Mouse (Mus musculus) B cell, adult 62 days (primary cell): ENCODE results near the gene Kazn. TPM values are rescaled to one million over a fixed set of nuclear protein-coding genes. Genes with fewer than 3 reads are reported as not detected.

Experiments
- total RNA-seq: library from RNA; stranded (reverse); gene quantifications from 4 replicates; pipeline ENCODE4 v1.2.4, GENCODE M21; 2023

Gene Kazn
- total RNA-seq: not detected in 4 replicates

GRCm38 (mm10) chr4:142239240-142240126, at the start of gene Kazn:
Gene Kazn (minus strand): TSS chr4:142239401.

GRCm38 (mm10) chr4:142084131-142084899, 154.9 kb downstream of the Kazn start, which contains the start of gene Tmem51:
Gene Tmem51 (minus strand): TSS chr4:142084304.

Other genes with a start within 250 kb of the Kazn start
- gene Fhad1, start 224.3 kb downstream of the Kazn start, total RNA-seq: not detected in 4 replicates
- 0.52 to 1.2 TPM (median 1.1 TPM) in 4 replicates for gene Tmem51, start 155.1 kb downstream of the Kazn start, total RNA-seq